Mouse (Mus musculus): Measurements from ENCODE around the gene Apoc2.

Gene Apoc2

GRCm38 (mm10) chr7:19628536-19629360 is 49.0 kb downstream of the Apoc2 start:
- peak; percentile 98 for DNase-seq (ENCODE audit: low spot score)

DNA sequence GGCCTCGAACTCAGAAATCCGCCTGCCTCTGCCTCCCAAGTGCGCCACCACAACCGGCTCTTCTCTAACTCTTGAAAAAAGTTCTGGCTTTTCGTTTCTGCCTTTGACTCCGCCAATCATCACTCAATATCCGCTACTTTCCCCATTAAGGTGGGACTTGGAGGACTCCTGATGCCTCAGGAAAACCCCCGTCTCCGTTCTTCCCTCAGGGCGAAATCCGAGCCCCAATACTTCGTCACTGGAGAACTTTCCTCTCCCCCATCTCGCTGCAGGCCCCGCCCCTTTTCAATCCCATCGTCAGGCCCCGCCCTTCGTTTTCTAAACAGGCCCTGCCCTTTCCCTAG is 49.6 kb downstream of the Apoc2 start:
- DNase-seq (ENCODE audit: low spot score): no peak

- no peak for DNase-seq (ENCODE audit: low spot score)
Observed at GRCm38 (mm10) chr7:19627721-19628120, 50.0 kb downstream of the Apoc2 start.

- DNase-seq (ENCODE audit: low spot score): no peak
Observed at GRCm38 (mm10) chr7:19623433-19623832, 54.3 kb downstream of the Apoc2 start.

- DNase-seq (ENCODE audit: low spot score): no peak
Observed at GRCm38 (mm10) chr7:19622241-19622640, 55.5 kb downstream of the Apoc2 start.

Measured in ovary, adult 18-20 months (tissue).